Mouse (Mus musculus) cerebellum, adult (tissue): ENCODE results near the gene Tssk2.

Experiments
- ATAC-seq: cut with Nextera tagmentation; 2 replicates; pipeline ENCODE4 v1.9.2; 2017; ENCODE audit warnings: mild to moderate bottlenecking, moderate library complexity, mixed read lengths; ENCODE audit not compliant: insufficient number of reproducible peaks, low FRiP score, low TSS enrichment

Gene Tssk2

GRCm38 (mm10) chr16:17893923-17894322 lies 4.5 kb upstream of the Tssk2 start, which contains the start of gene Tssk1:
Gene Tssk1 (plus strand): TSS chr16:17894223.
- ATAC-seq = no peak

- ATAC-seq = no peak
These were observed 2.3 kb upstream of the Tssk2 start for GRCm38 (mm10) chr16:17896091-17896490.

GRCm38 (mm10) chr16:17911052-17911595 lies 12.7 kb downstream of the Tssk2 start, which contains the start of gene Ess2:
Gene Ess2 (minus strand): TSS chr16:17911348.
- ATAC-seq = peak; percentile 94

DNA sequence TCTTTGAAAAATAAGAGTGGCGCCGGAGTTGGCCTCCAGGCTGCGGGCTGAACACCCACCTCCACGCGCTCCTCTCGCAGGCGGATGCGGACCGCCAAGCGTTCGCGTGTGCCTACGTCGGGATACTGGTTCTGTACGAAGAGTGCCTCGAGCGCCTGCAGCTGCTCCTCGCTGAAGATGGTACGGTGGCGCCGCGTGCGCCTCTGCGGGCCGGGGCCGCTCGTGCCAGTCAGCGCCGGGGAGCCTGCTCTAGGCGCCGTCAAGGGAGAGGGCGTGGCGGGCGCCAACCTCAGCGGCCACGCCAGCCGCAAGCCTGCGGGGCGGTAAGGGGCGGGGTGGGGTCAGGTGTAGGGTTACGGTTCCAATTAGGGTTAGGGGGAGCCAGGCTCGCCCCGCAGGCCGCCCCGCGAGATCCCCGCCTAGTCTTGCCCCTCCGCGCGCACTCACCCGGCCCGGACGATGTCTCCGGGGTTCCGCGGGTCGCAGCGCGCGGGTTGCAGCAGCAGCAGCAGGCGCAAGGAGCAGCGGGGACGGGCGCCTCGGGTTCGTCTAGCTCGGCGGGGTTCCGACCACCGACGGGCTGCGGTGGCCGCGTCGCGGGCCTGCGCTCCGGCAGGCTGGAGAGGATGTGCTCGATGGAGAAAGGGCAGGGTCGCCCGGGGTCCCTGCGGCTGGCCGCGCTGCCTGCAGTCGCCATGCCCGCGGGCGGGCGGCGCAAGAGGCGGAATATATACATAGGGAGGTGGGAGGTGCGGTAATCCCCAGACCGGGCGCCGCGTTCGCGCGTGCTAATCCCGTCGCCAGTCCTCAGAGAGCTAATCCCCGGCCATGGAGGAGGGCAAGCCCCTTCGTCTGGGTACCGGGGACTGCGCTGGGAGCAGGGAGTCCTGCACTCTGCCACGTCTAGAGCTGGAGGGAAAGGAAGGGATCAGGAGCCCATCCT lies 16.1 kb downstream of the Tssk2 start, which contains the start of gene Gsc2:
Gsc2 (minus strand) TSS at position 753 of the 943 bp plus-strand sequence.
- ATAC-seq = no peak

GRCm38 (mm10) chr16:17920586-17920985 lies 22.1 kb downstream of the Tssk2 start:
- no peak for ATAC-seq

DNA sequence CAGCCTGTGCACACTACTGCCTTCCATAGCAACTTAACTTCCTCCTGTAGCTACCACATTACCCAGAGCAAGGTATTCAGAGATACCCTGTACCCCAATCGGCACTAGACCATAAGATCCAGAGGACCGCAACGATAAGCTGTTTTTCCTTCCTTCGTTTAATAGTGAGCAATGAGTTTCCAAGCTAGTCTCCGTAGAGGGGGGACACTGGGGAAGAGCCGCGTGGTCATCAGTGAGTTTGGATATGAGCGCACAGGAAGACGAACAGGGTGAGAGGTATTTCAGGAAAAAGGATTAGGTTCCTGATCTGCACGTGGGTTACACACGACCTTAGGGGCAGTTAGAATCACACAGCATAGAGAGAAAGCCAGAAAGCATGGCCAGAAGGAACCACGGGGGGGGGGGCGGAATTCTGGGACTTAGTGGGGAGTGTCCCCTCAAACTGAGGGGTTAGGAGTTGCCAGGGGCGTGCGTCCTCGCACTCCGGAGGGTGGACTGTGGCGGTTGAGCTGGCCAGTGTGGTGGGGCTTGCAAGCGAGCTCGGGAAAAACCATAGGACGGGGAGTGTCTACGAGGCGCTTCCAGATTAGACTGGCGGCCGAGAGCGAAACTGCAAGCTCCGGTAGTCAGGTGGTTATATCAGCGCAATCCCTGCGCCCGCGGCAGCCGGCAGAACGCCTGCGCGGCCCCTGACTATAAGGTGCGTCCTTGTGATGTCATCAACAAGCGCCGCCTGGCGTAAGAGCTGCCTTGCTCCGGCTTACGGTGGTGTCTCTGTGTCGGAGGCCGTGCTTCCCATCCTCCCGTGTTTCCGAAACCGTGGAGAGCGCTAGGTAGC lies 23.1 kb downstream of the Tssk2 start:
- peak; percentile 89 for ATAC-seq

DNA sequence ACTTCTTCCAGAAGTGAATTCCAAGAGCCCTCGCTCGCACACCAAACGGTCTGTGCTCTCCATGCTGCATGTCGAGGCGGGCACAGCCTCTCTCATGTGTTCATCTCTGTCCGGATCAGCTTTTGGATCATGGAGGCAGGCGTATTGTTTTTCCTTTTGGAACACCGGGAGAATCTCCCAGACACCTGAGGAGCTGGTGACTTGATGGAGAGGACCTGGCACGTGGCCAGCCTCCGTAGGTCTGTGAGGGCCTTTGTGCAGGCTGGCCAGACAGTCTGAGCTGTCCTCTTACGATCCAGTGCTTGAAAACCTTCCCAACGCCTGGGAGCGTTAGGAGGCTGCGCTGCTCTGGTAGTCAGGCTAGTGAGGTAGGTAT lies 23.7 kb downstream of the Tssk2 start:
- peak; percentile 21; the same call in 1 of the 2 replicates for ATAC-seq

DNA sequence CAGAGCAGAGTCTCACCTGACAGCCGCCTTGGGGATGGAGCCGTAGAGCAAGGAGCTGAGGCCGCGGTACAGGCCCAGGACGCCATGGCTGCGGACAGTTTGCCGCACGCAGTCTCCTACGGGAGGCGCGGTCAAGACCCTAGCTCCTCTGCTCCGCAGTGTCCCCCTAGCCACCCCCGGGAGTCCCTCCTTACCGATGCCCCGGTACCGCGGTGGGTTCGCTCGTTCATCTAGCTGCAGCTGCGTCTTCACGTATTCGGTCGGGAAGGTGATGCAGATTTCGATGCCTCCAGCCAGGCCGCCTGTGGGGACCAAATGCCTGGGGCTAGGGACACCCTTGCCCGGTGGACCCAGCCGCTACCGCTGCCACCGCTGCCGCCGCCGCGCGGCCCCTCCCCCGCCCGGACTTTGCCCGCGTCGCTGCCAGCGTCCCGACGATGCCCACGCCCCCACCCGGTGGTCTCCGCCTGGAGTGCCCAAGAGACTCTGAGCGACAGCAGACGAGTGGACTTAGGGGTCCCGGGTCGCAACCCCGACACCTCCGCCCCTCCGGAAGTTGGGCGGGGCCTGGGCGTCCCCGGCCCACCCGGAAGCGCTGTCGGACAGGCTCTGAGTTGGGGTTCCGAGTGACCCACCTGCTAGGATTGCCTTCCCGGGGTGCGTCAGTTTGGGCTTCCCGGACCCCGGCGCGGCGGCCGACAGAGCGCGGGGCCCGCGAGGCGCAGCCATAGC lies 29.1 kb downstream of the Tssk2 start:
- 0 out of 2 replicates have a peak, but pooled peaks have one; percentile 4 for ATAC-seq

GRCm38 (mm10) chr16:17928087-17928580 lies 29.7 kb downstream of the Tssk2 start, which contains the start of gene Slc25a1:
Gene Slc25a1 (minus strand): TSS chr16:17928219.
- peak; percentile 38; the same call in 1 of the 2 replicates for ATAC-seq

DNA sequence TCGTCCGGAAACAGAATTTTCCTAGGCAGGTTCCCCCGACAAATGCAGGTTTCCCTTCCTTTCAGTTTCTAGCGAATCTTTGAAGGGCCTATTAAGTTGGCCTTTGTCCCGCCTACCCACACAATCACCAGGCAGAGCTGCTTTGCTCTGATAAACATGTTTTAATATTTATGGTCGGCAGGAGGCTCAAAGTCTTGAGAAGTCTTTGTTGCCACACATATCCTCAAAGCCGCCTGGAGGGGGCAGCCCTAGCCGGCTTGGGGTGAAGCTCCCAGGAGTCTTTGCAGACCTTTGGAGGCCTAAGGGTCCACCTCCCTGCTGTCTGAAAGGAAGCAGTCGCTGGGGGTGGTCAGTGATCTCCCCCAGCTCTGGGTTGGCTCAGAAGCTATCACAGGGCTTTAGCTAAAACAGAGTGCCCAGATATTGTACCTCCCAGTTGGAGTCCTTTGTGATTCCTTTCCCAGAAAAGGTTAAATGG lies 30.2 kb downstream of the Tssk2 start:
- ATAC-seq = peak; percentile 37; the same call in 1 of the 2 replicates

DNA sequence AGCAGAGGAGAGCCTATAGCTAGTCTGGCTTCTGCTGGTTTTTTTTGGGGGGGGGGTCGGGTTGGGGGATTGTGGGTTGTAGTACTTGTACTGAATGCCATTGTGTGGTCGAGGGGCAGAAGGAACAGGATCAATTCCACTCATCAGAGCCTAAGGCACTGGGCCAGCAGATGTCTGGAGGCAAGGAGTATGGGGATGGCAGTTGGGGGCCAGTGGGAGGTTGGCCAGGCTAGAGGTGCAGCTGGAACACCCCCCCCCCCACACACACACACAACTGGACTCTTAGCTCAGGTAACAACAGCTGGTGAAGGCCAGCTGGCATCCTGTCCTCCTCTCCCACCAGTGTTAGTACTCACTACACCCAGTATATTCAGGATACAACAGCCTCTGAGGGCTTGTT lies 30.8 kb downstream of the Tssk2 start:
- no peak for ATAC-seq

DNA sequence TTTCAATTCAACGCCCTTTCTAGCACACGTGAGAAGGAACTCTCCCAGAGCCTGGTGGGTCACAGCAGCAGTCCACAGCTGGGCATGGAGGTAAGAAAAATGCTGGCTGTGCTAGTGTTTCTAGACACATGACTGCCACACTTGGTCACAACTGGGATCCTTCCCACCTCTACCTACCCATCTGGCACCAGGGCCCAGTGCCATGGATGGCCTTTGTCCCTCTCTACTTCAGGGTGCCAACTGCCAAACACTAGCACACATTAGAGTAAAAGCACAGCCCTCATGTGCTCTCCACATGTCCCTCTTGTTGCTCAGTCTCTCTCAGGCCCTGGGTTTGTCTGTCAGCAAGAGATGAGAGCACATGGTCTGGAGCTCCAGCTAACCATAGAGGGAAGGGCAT lies 31.2 kb downstream of the Tssk2 start:
- ATAC-seq = no peak

GRCm38 (mm10) chr16:17931906-17932460 lies 33.5 kb downstream of the Tssk2 start:
- ATAC-seq = no peak

GRCm38 (mm10) chr16:17933594-17934444 lies 35.4 kb downstream of the Tssk2 start:
- no peak for ATAC-seq

- ATAC-seq = no peak
These were observed 36.0 kb downstream of the Tssk2 start for GRCm38 (mm10) chr16:17934445-17934910.

DNA sequence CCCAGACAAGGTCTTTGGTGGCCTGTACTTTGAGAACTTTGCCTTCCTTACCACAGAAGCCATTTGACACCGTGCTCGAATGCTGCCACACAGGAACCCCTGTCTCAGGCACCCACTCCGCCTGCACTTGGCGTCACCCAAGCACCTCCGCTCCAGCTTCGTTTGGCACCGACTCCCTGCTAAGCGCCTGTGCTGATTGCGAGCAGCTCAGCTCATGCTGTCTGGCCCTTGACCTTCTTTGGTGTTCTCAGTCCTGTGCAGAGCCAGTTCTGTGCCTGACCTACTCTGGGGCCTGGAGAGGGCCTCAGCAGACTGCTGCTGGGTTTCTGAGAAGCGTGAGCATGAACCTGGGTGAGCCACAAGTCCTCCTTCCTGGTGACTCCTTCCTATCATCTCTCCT lies 38.3 kb downstream of the Tssk2 start:
- ATAC-seq = no peak

GRCm38 (mm10) chr16:17938187-17938586 lies 39.8 kb downstream of the Tssk2 start:
- no peak for ATAC-seq

DNA sequence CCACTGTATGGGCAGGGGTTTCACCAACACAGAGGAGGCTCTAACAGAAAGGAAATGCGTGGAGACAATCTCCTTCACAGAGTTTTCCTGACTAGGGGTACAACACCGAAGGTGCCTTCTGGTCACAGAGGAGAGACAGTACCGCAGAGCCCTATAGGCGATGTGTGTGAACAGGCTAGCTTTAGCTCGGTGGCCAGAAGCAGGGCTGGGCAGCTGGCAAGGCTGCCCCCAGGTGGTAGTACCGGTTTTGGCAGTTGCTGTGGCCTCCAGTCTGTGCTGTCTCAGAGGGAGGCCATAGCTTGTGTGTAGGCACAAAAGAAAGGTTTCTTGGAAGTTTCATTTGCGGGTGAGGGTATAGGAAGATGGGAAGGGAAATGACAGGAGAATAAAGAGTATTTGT lies 40.4 kb downstream of the Tssk2 start:
- ATAC-seq = peak; percentile 91
